Mouse (Mus musculus): ENCODE results near the gene Tnks1bp1. TPM values are rescaled to one million over a fixed set of nuclear protein-coding genes. Genes with fewer than 3 reads are reported as not detected.

Gene Tnks1bp1
- 100 to 1,000 TPM; 109 to 131 TPM for total RNA-seq (2021)

- peak; percentile 93 to 94 for DNase-seq (ENCODE audit: low spot score in 2 of 2)
- intact Hi-C loops (cut with DNase I) = loop anchor here (5.0 to 10.0 kb wide), 3 partner anchors 160 to 313 kb away; partner anchors contain the start of genes Rtn4rl2, Timm10 and Ypel4
Observed at GRCm38 (mm10) chr2:85047596-85048167, at the start of gene Tnks1bp1. Tnks1bp1 (plus strand) TSS chr2:85048022.

- intact Hi-C loops (cut with DNase I) = loop anchor here (5.0 to 10.0 kb wide), 2 partner anchors 45 to 107 kb away; no protein-coding TSS in a partner anchor
Observed at GRCm38 (mm10) chr2:84999486-85000181, 48.2 kb upstream of the Tnks1bp1 start.

GRCm38 (mm10) chr2:85001497-85001896, 46.3 kb upstream of the Tnks1bp1 start:
- no peak for DNase-seq (ENCODE audit: low spot score in 2 of 2)
- intact Hi-C loops (cut with DNase I) = loop anchor here (5.0 to 10.0 kb wide), 2 partner anchors 47 to 109 kb away; no protein-coding TSS in a partner anchor

More at GRCm38 (mm10) chr2:84999486-85000181, 48.2 kb upstream of the Tnks1bp1 start:
- DNase-seq (ENCODE audit: low spot score in 2 of 2) = no peak

- intact Hi-C loops (cut with DNase I) = loop anchor here (5.0 to 10.0 kb wide), 2 partner anchors 48 to 110 kb away; no protein-coding TSS in a partner anchor
- no peak for DNase-seq (ENCODE audit: low spot score in 2 of 2)
Observed at GRCm38 (mm10) chr2:85002575-85002974, 45.2 kb upstream of the Tnks1bp1 start.

- intact Hi-C loops (cut with DNase I) = loop anchor here (5.0 to 10.0 kb wide), 2 partner anchors 50 to 112 kb away; no protein-coding TSS in a partner anchor
- peak; percentile 40 to 52 for DNase-seq (ENCODE audit: low spot score in 2 of 2)
Observed at GRCm38 (mm10) chr2:85004341-85004740, 43.5 kb upstream of the Tnks1bp1 start.

GRCm38 (mm10) chr2:85006600-85006999, 41.2 kb upstream of the Tnks1bp1 start:
- no peak for DNase-seq (ENCODE audit: low spot score in 2 of 2)
- intact Hi-C loops (cut with DNase I) = loop anchor here (10.0 kb wide), 1 partner anchor 52 kb away; no protein-coding TSS in a partner anchor

GRCm38 (mm10) chr2:85007729-85008128, 40.1 kb upstream of the Tnks1bp1 start:
- intact Hi-C loops (cut with DNase I) = loop anchor here (10.0 kb wide), 1 partner anchor 53 kb away; no protein-coding TSS in a partner anchor
- DNase-seq (ENCODE audit: low spot score in 2 of 2) = no peak

GRCm38 (mm10) chr2:85009212-85009611, 38.6 kb upstream of the Tnks1bp1 start:
- intact Hi-C loops (cut with DNase I) = loop anchor here (10.0 kb wide), 1 partner anchor 54 kb away; no protein-coding TSS in a partner anchor
- DNase-seq (ENCODE audit: low spot score in 2 of 2) = no peak

- intact Hi-C loops (cut with DNase I) = loop anchor here (5.0 kb wide), 2 partner anchors 125 to 180 kb away; partner anchors contain the start of gene Rtn4rl2
- no peak for DNase-seq (ENCODE audit: low spot score in 2 of 2)
Observed at GRCm38 (mm10) chr2:85011906-85012604, 35.8 kb upstream of the Tnks1bp1 start.

GRCm38 (mm10) chr2:85012679-85013078, 35.1 kb upstream of the Tnks1bp1 start:
- no peak for DNase-seq (ENCODE audit: low spot score in 2 of 2)
- intact Hi-C loops (cut with DNase I) = loop anchor here (5.0 kb wide), 2 partner anchors 125 to 180 kb away; partner anchors contain the start of gene Rtn4rl2

GRCm38 (mm10) chr2:85013826-85014587, 33.8 kb upstream of the Tnks1bp1 start:
- DNase-seq (ENCODE audit: low spot score in 2 of 2) = no peak
- intact Hi-C loops (cut with DNase I) = loop anchor here (5.0 kb wide), 2 partner anchors 127 to 182 kb away; partner anchors contain the start of gene Rtn4rl2

GRCm38 (mm10) chr2:85014588-85014982, 33.2 kb upstream of the Tnks1bp1 start:
- DNase-seq (ENCODE audit: low spot score in 2 of 2) = no peak
- intact Hi-C loops (cut with DNase I) = loop anchor here (5.0 kb wide), 2 partner anchors 127 to 182 kb away; partner anchors contain the start of gene Rtn4rl2

GRCm38 (mm10) chr2:85022043-85022442, 25.8 kb upstream of the Tnks1bp1 start:
- intact Hi-C loops (cut with DNase I) = loop anchor here (10.0 kb wide), 1 partner anchor 223 kb away; no protein-coding TSS in a partner anchor
- peak in 1 of 2 experiments; percentile 26 for DNase-seq (ENCODE audit: low spot score in 2 of 2)

- intact Hi-C loops (cut with DNase I) = loop anchor here (10.0 kb wide), 1 partner anchor 219 kb away; no protein-coding TSS in a partner anchor
- no peak for DNase-seq (ENCODE audit: low spot score in 2 of 2)
Observed at GRCm38 (mm10) chr2:85026178-85026577, 21.6 kb upstream of the Tnks1bp1 start.

- intact Hi-C loops (cut with DNase I) = loop anchor here (10.0 kb wide), 1 partner anchor 218 kb away; no protein-coding TSS in a partner anchor
- DNase-seq (ENCODE audit: low spot score in 2 of 2) = no peak
Observed at GRCm38 (mm10) chr2:85027281-85027680, 20.5 kb upstream of the Tnks1bp1 start.

GRCm38 (mm10) chr2:85029897-85030296, 17.9 kb upstream of the Tnks1bp1 start:
- intact Hi-C loops (cut with DNase I) = loop anchor here (10.0 kb wide), 1 partner anchor 215 kb away; no protein-coding TSS in a partner anchor
- DNase-seq (ENCODE audit: low spot score in 2 of 2) = no peak

- DNase-seq (ENCODE audit: low spot score in 2 of 2) = peak in 1 of 2 experiments; percentile 29
- intact Hi-C loops (cut with DNase I) = no loop called here
Observed at GRCm38 (mm10) chr2:85030989-85031388, 16.8 kb upstream of the Tnks1bp1 start.

- intact Hi-C loops (cut with DNase I) = no loop called here
- DNase-seq (ENCODE audit: low spot score in 2 of 2) = no peak
Observed at GRCm38 (mm10) chr2:85033121-85033520, 14.7 kb upstream of the Tnks1bp1 start.

Measured in left cerebral cortex, postnatal 36 days (tissue).